Mouse (Mus musculus) right cerebral cortex, postnatal 10 days (tissue): Measurements from ENCODE around the gene Ctsd.
"Not testable (repeated sequence)": the region's sequence is repeated elsewhere in the genome, so short reads cannot be mapped to it uniquely, and the experiment has no call there.

Experiments
- DNase-seq, 2 experiments: peaks; one replicate each; pipeline ENCODE4 v3.0.0; 2021; ENCODE audit warnings: low spot score in 2 of 2

Ctsd gene

DNA sequence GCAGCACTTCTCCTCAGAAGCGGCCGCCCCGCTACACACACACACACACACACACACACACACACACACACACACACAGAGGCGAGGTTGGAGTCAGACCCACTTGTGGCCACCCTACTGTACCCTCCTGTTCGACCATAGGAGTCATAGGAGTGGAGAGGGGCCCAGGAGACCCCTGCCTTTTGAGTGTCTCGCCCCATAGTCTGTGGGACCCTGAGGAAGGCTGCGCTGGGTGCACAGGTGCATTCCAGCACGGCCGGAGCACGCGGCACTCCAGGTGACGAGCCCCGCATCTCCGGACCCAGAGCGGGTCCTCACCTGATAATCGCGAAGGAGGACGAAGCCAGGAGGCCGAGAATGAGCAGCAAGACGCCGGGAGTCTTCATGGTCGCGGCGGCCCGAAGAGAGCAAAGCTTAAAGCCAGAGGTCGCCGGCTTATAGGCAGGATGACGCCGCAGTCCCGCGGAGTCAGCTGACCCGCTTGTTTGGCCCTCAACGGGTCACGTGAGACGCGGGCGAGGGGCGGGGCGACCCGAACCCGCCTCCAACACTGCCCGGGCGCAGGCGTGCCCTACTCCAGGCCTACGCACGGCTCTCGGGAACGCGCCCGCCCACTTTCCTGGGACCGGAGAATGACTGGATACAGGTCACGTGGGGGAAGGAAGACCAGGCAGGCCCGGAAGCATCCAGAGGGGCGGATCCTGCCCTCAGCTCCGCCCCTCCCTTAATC lies at the start of gene Ctsd:
TSS of gene Ctsd (minus strand) at position 620 of the 730 bp plus-strand sequence.
- peak; percentile 98 to 99 for DNase-seq

DNA sequence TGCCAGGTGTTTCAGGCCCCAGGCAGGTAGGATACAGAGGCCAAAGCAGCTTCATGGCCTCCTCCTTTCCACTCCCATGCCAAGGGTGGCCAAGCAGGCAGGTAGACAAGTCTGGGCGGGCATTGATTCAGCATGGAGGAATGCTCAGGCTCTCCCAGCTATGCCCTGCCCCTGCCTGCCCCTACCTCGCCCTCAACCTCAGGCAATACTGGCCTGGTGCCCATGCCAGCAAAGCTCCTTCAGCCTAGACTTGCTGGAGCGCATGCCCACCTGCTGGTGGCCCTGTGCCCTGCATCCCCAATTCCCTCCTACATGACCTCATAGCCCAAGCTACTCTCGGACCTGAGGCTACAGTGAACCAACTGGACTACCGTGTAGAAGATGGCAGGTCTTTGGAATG lies 49.5 kb upstream of the Ctsd start:
- DNase-seq = no peak

DNA sequence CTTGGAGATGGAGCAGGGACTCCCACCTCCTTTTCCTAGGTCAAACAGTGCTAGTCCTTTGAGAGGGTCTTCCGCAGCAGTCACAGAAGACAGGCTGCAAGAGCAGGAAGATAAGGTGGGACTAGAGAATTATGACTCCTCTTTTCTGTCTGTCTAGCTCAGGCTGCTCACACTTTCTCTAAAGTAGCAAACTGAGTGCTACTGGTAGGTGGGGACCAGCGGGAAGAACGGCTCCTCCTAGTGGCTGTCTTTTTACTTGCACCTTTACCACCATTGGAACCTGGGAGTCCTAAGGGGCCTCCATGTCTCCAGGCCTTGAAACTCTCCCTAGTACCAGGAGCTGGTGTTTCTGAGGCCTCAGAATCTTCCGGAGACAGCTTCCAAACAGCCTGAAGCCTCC lies 47.7 kb upstream of the Ctsd start:
- peak in 1 of 2 experiments; percentile 79 for DNase-seq

DNA sequence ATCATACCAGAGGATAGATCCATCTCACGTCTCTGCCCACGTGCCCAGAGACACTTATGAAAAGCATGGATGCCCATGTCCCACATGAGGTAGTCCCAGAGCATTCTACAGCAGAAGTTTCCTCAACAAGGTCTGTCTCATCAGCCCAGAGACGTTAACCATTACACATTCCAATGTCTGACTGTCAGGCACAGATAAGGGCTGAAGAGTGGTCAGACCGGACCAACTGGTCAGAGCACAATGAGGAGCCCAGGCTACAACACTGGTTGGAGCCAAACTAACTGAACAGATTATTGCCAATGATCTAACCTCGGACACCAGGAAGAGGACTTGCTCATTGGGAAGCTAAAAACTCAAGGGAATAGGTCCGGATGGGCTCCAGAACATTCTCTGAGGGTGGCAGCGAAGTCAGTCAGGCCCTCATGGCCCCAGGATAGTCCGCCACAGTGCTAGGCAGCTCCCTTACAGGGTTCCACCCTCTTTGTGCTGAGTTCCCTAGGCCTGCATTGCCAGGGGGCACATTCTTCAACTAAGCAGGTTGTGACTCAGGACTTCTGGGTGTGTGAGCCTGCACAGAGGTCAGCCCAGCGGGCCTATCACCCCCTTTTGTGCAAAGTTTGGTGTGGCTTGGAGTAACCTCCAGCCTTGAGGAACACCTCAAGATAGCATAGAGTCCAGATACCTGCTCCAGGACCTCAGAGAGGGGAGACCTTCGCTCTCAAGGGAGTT lies 46.5 kb upstream of the Ctsd start, which contains the start of gene Syt8:
TSS of gene Syt8 (plus strand) at position 714 of the 729 bp plus-strand sequence.
- no peak for DNase-seq

DNA sequence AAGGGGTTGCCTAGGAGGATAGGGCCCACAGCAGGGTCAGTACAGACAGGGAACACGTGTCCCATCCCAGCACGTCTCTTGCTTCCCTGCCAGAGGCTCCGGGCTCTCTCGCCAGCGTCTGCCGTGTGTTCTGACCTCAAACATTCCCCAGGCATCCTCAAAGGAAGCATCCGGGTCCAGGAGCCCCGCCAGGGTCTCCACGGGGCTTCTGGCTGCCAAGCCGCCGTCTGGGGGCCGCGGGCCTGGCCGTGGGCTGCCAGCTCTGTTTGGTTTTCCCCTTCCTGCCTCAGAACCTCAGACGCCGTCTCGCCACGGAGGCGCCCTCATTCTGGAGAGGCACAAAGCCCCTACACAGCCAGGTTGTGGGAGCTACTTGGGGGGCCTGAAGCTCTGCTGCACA lies 45.8 kb upstream of the Ctsd start:
- DNase-seq = no peak

DNA sequence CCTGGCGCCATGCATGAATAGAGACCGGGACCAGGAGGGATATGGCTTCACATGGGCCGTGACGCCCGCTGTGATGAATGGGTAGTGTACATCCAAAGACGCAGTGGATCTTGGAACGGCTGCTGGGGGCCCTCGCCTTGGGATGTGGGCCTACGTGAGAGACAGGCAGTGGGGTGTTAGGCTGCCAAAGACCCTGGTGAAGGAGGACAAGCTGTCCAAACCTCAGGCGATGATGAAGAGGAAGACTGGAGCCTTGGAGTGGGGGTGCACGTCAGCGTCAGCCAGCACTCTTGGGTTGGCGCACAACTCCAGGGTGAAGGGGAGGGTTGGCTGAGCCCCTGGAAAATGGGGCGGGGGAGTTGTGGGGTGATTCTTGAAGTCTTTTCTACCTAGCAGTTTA lies 43.3 kb upstream of the Ctsd start:
- DNase-seq = no peak

DNA sequence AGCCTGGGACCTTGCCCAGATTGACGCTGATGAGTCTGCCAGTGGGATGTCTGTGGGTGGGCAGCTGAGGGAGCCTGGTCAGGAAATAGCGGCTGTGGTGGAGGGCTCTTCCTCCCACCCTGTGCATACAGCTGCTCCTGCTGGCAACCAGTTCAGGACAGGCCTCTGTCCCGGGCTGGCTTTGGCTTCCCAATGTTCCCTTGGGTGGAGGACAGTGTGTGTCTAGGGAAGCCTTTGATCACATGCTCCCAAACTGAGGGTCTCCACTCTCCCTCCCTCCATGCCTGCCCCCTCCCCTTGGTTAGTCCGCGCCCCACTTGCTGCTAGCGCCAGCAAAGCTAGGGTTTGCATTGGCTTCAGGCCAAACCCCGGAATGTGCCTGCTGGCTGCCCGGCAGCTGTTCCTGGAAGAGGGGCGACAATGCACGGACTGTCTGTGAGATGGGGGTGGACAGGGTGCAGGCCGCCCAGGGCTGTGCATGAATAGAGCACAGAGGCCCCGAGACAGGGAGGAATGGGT lies 42.4 kb upstream of the Ctsd start:
- peak; percentile 82 for DNase-seq

DNA sequence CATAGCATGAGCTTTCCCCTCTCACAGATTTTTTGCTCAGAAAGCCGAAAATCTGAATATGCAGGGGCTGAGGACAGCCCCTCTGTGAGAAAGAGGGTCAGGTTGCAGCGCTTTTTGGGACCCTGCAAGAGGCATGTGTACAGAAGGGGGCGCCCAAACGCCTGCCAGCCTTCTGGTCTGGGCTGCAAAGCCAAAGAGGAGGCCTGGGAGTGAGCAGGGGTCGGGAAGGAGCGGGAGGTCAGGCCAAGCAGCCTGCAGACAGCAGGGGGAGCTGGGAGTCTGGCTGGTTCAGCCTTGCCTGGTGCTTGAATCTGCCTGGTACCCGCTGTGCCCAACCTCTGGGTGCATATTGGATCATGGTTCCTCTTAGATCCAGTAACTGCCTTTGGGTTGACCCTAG lies 40.4 kb upstream of the Ctsd start:
- peak in 1 of 2 experiments; percentile 43 for DNase-seq

DNA sequence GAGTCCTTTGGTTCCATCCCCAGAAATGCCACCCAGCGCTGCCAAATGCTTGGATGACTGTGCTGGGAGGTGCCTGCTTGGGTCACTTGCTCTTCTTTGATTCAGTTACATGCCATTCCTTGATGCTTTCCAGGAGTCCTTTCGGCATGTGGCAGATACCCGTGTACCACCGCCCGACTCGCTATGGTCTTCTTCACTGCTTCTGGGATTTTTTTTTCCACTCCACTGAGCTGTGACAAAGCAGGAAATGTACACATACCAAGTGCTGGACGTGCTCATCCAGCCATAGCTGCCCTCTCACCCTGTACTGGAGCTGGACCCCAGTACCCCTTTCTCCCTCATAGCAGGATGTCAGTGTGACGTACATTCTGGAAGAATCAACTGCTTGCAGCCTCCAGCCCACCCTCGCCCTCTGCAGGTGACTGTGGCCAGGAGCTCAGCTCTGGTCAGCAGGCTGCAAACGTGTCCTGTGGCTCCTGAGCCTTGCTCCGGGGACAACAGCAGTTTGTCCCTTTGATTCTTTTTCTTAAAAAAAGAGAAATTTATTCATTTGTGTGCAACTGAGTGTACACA lies 37.9 kb upstream of the Ctsd start:
- DNase-seq = no peak

DNA sequence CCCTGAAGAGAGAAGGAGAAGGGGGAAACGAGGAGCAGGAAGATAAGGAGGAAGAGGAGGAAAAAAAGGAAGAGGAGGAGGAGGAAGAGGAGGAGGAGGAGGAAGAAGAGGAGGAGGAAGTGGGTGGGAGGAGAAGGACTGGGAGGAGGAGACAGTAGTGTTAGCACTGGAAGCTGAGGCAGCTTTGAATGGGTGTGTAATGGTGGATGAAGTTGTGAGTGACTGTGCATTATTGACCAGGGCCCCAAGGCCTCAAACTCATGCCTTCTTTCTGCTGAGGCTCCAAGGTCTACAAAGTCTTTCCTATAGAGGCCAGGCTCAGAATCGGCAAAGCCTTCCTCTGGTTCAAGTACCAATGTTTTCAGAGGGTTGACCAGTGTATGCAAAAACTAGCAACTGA lies 34.0 kb upstream of the Ctsd start:
- DNase-seq = no peak

DNA sequence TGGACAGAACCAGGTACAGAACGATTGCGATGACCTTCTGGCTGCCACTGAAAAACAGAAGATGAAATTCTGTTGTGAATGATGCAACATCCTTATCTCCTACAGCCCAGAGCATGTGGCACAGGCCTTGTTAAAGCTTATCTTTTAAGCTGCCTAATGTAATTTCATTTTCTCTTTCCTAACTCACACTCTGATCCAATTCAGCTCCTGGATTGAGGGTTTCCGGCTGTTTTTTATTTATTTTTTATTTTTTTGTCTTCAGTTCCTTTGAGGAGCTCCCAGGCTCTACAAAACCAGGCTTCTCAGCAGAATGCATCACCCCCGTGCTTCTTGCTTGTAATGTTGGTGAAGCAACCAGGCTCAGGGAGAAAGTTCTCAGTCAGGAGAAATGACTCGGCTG lies 32.0 kb upstream of the Ctsd start:
- no peak for DNase-seq

DNA sequence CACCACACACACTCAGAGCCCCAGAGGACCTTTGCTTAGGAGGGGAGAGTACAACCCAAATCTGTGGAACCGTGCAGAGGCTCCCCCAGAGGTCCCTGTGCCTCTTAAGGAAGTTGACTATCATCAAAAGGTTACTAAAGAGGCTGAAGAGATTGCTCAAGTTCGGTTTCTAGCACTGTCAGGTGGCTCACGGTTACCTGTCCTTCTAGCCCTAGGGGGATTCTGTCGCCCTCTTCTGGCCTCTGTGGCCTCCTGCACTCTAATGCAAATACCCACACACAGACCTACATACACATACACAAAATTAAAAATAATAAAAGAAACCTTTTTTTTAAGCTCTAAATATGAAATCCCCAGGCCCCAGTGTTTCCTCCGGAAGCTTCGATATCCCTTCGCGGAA lies 30.8 kb upstream of the Ctsd start:
- no peak for DNase-seq

DNA sequence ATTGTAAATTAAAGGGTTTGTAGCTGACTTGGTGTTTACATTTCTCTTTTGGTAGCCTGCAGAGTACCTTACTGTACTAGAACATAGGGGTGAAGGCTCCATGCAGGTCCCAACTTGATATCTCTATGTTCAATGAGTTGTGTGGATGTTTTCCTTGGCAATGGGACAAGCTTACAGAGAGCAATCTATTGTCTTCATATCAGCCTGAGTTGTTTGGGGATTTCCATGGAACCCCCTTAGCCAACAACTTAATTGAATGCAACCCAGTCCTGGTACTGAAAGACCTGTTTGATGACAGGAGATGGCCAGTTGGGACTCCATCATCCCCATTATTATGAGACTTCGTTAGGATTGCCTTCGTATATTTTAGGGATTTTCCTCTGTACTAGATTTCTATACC lies 30.2 kb upstream of the Ctsd start:
- DNase-seq = no peak

DNA sequence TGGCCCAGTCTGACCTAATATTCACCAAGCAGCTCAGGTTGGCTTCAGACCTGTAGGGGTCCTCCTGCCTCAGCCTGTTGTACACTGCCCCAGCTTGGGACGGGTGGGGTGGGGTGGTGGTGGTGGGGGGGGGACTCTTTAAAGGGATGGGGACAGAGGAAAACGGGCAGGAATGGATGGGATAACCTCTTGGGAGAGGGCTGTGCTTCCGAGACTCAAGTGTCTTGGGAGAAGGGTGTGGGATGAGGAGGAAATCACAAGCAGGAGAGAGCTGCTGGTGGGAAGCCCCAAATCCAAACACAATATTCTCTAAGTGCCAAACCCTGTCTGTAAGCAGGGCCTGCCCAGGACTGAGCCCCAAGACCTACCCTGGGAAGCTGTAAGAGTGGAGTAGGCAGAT lies 28.4 kb upstream of the Ctsd start:
- DNase-seq = no peak

DNA sequence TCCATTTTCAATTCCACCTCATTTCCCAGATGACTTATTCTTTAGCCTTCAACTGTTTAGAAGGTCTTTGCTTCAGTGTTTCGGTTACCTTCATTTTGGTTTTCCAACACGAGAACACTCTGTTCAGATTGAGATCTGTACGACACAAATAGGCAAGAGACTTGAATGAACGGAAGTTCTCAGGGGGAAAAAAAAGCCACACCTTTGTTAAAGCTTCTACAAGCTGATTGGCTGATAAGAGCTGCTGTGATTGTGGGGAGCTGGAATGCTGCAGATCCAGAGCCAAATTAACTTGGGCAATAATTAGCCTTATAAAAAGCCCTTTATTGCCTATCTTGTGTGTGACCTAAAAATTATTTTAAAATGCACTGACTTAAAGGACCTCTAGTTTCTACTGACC lies 27.5 kb upstream of the Ctsd start:
- no peak for DNase-seq

DNA sequence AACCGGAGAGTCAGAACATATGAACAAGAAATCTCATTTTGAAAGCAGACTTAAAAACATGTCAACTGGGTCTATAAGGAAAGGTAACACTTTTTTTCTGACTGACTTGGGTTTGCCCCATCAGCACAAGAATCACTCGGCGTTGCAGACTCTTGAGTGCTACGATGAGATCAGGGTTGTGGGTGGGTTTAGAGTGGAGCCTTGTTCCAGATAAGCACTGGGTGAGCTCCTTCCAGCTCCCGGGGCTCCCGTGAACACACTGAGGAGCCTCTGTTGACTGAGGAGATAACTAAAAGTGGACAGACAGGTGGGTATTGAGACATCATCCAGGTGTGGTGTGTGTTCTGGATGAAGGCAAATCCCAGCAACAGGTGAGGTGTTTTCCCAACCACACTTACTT lies 25.4 kb upstream of the Ctsd start:
- no peak for DNase-seq

DNA sequence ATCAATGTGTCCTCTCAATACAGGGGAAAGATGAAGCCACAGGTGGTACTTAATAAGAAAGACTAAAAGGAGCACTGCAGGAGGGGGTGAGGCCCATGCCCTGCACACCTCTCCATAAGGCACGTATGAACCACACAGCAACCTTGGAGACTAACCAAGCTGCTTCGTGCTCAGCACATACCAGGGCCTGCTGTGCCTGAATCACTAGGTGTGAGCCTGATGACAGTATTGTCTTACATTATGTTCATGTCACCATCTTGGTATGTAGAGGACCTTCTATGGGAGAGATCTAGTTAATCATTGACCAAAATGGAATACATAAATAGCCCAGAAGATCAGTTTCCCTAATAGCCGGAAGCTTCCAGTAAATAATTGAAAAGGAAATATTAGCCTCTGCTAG lies 21.8 kb upstream of the Ctsd start:
- DNase-seq = no peak

DNA sequence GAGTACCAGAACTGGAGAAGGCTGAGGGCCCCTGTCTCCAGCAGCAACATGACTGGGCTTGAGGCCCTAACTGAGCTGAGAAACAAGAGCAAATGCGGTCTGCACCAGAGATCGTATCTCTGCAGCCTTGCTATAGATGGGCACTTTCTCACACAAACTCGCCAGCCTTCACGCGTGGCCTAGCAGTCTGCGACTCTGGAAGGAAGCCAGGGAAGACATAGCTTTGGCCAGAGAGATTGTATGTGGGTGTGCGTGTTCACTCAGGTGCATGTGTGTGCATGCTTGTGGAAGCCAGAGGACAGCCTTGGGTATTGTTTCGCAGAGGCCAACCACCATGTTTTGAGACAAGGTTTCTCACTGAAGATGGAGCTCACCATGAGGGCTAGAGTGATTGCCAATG lies 20.8 kb upstream of the Ctsd start:
- DNase-seq = no peak

DNA sequence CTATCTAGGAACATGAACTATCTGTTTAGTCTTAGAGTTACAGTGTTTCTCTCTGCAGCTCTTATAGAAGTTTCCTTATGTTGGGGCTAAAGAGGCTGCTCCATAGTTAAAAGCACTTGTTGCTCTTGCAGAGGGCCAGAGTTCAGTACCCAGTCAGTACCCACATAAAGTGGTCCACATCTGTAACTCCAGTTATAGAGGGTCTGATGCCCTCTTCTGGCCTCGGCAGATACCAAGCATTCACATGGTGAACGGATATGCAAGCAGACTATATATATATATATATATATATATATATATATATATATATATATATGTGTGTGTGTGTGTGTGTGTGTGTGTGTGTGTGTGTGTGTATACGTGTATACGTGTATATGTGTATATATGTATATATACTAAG lies 20.1 kb upstream of the Ctsd start:
- no peak for DNase-seq

DNA sequence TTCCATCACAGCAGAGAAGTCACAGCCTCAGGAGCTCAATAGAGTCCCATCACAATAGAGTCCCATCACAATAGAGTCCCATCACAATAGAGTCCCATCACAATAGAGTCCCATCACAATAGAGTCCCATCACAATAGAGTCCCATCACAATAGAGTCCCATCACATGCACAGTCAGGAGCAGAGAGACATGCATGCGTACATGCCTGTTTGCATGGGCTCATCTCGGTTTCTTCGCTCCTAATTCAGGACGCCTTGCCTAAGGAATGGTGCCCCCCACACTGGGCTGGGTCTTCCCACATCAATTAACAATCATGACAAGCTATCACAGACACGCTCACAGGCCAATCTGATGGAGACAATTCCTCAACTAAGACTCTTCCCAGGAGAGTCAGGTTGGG lies 17.3 kb upstream of the Ctsd start:
- DNase-seq = not testable (repeated sequence)

DNA sequence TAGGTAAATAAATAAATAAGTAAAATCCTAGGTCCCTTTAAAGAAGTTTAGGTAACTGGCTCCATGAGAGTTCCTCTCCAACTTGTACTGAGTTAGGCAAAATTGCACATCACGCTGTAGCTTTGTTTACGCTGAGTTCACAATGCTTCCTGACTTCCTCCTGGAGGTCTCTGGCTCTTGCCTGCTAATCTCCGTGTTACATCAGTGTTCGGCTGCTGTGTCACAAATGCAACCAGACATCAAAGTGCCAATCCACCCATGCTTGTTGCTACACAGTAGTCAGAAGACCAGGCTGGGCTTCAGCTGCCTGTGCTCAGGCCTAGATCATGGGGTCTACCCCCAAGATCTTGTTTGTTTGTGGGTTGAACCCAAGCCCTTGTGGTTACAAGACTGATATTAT lies 15.8 kb upstream of the Ctsd start:
- peak in 1 of 2 experiments; percentile 48 for DNase-seq

DNA sequence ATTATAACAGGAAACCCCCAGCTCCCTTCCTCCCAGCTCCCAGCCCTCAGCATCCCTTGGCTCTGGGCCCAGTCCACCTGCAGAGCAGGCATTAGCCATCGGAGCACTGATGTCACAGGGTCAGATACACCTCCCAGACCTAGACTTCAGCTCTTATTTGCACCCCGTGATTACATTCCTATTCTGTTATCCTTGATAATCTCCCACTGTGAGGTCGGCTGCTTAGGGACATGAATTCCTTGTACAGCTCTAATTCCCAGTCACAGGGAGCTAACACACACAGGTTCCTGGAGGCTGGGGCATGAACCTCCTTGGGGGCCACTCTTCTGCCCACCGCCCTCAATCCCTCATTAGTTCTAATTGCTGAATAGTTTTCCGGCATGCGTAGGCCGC lies 12.9 kb upstream of the Ctsd start:
- DNase-seq = no peak
